Mouse (Mus musculus): ENCODE results near the gene Edem1.

The Edem1 gene

DNA sequence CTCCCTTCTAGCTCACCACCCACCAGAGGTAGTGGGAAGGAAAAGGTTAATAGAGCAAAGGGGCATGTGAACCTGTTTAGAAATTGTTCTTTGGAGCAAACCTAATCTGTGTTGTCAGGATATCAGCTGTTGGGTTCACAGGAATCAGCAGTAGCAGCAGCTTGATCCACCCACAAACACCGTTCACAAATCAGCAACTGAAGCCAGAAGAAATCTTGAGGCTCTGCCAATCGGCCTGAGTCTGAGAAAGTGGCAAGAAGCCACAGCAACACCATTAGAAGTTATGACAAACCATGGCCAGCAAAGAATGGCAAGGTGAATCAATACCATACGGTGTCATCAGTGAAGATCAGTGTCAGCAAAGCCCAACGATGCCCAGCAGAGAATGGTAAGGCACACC lies 42.8 kb downstream of the Edem1 start:
- no peak for DNase-seq (ENCODE audit: low spot score in 2 of 2)

DNA sequence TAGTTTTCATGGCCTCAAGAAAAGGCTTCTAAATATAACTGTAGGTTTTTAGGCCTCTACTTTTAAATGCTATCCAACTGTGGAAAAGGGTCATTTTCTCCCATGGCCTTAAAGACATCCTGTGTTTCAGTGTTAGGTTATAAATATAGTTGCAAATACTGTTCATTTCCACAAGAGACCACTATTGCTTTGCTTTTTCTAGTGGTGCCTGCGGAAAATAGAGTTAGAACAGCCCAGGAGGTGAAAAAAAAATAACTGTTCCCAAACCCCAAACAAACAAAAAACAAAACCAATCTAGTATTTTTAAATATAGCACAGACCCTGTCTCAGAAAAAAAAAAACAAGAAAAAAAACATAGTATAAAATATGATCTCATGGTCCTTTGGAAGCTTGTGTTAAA lies 46.9 kb downstream of the Edem1 start:
- no peak for DNase-seq (ENCODE audit: low spot score in 2 of 2)

DNA sequence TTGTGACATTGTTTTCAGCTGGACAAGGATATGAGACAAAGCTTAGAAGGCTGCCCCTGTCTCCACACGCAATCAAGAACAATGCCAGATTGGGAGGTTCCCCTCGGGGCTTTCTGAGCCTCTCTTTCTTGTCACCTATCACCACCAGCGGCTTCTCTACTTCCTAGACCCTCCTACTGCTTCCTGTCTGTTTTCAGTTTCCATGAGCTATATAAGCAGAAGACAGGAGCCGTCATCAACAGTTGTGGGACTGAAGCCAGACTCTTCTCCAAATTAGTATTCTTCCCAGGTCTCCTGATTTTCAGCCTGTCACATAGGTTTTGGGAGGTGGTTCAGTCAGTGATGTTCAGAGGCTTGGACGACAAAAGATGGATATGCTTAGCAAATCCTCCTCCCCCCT lies 47.6 kb downstream of the Edem1 start:
- no peak for DNase-seq (ENCODE audit: low spot score in 2 of 2)

DNA sequence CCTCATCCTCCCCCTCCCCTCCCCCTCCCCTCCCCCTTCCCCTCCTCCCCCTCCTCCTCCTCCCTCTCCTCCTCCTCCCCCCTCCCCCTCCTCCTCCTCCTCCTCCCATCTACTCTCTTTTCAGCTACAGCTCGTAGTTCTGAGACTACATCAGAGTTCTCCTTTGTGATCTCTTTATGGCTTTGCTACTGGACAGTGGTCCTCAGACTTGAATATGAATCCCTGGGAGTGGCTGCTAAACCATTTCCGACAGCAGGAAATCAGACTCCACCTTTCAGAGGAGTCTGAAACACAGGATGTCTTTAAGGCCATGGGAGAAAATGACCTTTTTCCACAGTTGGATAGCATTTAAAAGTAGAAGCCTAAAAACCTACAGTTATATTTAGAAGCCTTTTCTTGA lies 48.0 kb downstream of the Edem1 start:
- no peak for DNase-seq (ENCODE audit: low spot score in 2 of 2)

DNA sequence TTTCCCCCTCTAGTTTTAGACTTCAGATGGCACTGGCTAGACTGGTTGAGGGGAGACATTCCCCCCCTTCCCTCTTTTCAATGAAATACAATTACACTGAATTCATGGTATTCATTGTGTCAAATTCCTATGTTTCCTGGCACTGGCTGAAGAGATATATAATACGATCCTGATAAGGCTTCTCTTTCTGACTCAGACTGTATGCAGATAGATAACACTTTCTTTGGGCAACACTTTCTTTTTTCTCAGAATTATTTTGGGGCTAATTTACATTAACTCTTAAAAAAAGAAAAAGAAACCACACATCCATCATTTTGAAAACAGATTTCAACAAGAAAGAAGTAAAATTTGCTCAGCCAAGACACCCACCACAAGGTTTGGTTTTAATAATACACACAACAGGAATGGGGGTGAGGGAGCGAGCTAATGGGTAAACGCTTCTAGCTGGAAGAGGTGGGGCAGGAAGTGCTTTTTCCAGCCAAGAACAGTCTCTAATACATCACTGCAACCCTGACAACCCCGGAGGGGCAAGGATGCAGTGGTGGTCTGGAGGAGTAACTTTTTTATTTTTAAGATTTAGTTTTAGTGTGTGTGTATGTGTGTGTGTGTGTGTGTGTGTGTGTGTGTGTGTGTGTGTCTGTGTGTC lies 52.0 kb downstream of the Edem1 start:
- no peak for DNase-seq (ENCODE audit: low spot score in 2 of 2)

DNA sequence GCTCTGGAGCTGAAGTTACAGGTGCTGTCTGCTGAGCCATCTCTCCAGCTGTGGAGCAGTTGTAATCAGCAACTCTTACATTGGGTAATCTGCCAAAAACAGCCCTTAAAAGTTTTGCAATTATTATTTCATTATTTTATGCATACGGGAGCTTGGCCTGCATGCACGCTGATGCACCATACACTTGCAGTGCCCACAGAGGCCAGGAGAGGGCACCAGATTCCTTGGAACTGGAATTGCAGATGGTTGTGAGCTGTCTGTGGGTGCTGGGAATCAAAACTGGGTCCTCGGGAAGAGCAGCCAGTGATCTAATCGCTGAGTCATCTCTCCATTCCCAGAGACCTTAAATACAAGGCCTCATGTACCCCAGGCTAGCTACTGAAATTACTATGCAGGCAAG lies 52.6 kb downstream of the Edem1 start:
- DNase-seq (ENCODE audit: low spot score in 2 of 2), result no peak

DNA sequence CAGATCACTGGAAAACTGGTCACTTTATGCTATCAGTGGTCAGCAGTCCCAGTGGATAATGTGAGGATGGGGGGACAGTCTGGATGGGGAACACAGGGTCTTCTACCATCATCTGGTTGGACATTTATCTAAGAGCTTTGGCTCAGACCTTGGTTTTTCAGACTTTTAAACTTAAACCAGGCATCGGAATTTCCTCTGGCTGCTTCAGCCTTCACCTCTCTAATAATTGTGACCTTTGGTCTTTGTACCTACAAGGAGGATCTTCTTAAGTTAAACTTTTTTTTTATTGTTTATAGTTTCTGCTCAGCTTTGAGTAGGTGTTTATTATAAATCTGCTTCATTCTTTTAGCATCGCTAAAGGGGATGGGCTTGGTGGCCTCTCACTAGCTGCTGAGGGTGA lies 55.4 kb downstream of the Edem1 start:
- DNase-seq (ENCODE audit: low spot score in 2 of 2), result no peak

DNA sequence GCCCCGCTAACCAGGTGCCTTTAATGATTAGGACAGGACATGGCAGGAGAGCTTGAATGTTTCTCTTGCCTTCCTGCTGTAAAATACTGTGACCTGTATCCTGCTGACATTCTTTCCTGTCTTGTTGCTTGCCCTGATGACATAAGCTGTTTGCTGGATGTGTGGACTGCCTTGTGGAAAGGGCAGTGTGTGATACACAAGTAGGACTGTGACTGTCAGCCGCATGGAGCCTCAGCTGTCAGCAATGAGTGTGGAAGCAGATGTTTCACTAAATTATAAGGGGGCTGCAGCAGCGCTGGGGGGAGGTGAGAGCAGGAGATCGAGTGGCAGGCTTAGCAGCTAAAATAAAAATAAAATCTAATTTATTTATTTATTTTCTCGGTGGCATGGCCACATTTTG lies 56.2 kb downstream of the Edem1 start:
- no peak for DNase-seq (ENCODE audit: low spot score in 2 of 2)

DNA sequence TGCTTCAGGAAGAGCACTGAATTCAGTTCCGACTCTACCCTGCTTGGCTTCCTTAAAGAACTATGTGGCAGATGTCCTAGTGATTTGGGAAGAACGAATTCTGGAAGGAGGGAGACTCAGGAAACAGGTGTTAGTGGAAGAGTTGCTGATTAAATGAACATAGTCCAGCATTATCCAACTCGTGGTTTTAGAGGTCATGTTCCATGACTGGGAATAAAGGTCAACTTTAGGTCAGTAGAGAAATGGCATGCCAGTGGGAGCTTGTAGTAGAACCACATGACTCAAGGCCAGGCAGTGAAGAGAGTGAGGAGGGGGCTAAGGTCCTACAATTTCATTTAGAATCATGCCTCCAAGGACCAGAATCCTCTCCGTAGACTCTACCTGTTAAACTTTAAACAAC lies 57.9 kb downstream of the Edem1 start:
- DNase-seq (ENCODE audit: low spot score in 2 of 2), result no peak

DNA sequence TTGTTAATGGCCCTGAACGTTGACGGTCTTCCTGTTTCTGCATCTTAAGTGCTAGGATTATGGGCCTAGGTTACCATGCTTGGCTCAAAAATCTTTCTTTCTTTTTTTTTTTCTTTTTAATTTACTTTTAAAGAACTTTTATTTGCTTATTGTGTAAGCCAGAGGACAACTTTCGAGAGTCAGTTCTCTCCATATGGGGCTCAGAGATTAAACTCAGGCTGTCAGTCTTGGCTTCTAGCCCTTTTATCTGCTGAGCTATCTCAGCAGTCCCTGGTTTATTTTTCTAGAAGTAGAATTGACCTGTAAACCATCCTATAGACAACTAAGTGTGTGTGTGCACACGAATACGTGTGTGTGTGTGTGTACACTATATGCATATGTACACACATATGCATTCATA lies 64.1 kb downstream of the Edem1 start:
- DNase-seq (ENCODE audit: low spot score in 2 of 2), result no peak

DNA sequence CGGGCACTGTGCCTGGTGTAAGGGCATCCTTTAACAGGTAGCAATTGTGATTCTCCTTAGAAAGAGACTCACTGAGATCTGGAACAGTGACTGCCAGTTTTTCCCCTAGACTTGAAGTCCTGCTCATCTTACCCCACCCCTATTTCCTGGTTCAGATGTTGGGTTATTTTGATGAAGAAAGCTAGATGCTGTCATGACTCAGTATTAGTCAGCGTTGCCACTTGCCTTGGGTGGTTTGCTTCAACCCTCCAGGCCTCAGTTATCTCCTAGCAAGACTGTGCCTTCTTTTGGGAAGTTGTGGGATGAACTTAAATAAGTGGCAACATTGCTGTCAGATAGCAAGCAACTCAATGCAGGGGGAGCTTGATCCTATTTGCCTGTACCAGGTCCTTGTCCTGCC lies 66.7 kb downstream of the Edem1 start:
- no peak for DNase-seq (ENCODE audit: low spot score in 2 of 2)

DNA sequence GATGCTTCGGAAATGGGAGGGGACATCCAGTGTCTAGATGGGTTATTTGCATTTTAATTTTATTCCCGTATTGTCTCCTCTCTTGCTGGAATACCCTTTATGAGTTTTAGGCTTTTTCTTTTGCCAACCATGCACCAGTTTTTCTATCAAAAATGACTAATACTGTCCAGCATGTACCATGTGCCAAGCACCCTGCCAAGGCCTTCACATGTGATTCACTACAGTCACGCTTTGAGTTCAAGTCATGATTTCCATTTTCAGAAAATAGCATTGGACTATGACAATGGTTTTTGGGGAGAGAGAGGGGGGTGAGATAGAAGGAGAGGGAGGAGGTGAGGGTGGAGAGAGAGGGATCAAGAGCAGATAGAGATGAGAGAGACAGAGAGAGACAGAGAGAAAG lies 67.5 kb downstream of the Edem1 start:
- DNase-seq (ENCODE audit: low spot score in 2 of 2), result no peak

DNA sequence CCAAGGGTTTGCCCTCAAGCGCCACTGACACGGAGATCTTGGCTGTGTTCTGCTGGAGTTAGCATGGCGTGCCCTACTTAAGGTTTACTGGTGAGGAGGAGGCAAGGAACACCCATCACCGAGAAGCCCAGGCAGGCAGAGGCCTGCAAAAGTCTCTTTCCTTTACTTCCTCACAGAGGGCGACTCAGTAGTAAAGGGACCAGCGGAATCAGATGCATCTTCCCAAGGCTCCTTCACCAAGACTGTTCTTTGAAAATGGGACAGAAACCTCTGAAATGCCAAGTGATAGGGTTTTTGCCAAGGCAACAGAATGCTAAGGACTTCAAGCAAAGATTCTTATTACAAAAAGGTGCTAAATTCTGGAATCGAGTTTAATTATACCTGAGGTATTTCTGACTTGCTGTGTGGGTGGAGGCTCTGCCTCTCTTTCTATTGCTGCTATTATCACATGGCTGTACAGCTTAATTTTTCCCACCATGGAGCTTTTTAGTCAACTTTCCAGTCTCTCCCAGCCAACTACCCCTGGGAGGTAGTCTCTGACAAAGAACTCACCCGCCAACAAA lies 68.2 kb downstream of the Edem1 start:
- DNase-seq (ENCODE audit: low spot score in 2 of 2), result no peak

DNA sequence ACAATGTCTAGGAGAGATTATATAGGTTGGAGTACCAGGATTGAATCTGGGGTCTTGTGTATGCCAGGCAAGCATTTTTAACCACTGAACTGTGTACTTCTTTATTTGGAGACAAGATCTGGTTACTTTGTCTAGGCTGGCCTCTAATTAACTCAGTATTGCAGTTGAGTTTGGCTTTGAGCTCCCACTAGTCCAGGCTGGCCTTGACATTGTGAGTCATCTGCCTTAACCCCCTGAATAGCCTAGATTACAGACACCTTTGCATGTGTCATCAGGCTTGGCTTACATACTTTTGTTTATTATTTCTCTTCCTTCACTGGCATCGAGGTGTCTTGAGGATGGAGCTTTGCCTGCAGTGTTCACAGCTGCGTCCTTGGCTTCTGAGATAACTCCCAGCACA lies 70.8 kb downstream of the Edem1 start:
- DNase-seq (ENCODE audit: low spot score in 2 of 2), result no peak

DNA sequence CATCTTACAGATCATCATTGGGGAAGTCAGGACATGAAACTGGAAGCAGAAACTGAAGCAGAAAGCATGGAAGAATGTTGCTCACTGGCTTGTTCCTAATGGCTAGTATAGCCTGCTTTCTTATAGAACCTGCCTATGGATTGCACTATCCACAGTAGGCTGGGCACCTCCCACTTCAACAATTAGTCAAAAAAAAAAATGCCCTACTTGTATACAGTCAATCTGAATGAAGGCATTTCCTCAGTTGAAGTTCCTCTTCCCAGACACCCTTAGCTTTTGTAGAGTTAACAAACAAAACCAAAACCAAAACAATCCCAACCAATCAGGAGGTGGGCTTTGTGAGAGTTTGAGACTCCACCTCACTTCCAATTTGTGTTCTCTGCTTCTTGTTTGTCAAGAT lies 73.7 kb downstream of the Edem1 start:
- no peak for DNase-seq (ENCODE audit: low spot score in 2 of 2)

DNA sequence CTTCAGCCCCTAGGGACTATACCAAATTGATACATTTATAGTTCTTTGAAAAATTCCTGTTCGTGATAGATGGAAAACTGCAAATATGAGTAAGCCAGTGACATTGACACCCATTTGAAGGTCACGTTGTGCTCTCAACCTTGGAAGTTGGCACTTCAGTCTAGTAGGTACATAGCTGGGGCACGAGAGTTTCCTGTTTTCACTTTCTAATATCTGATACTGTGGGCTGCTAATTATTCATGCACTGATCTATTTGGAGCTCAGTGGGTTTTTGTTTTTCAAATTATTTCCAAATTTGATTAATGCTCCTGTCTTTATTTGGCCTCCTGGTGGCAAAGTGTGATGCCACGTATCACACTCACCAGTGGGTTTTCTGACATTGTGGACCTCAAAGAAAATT lies 74.8 kb downstream of the Edem1 start:
- DNase-seq (ENCODE audit: low spot score in 2 of 2), result no peak

DNA sequence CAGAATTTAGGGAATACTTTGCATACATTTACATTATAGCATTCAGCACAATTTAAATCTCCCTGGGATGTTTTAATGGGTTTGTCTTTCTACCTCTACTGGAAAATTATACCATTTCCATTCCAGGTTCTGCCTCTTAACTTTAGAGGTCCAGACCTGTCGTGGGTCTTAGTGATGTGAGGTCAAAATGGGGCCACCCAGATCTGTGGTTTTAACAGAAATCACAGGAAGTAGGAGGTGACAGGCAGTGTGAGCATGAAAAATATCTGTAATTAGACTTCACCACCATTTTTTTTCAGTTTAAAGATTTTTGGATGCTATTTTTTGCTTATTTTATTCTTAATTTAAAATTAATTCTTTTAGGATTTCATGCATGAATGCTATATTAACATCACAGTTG lies 78.1 kb downstream of the Edem1 start:
- DNase-seq (ENCODE audit: low spot score in 2 of 2), result no peak

Measured in frontal cortex, postnatal 10 days (tissue).